Mouse (Mus musculus): ENCODE results near the gene Rhou.
A peak's percentile ranks its signal among the peaks of the same experiment; 100 is the strongest.

The Rhou gene

GRCm38 (mm10) chr8:123649483-123649882, 4.2 kb upstream of the Rhou start:
- DNase-seq (ENCODE audit: low read depth, low spot score) = no peak

GRCm38 (mm10) chr8:123651390-123652098, 2.2 kb upstream of the Rhou start:
- no peak for DNase-seq (ENCODE audit: low read depth, low spot score)

GRCm38 (mm10) chr8:123652641-123653040, 1.1 kb upstream of the Rhou start:
- no peak for DNase-seq (ENCODE audit: low read depth, low spot score)

- DNase-seq (ENCODE audit: low read depth, low spot score) = peak; percentile 65
These were observed 353 bp downstream of the Rhou start for GRCm38 (mm10) chr8:123653994-123654569.

- no peak for DNase-seq (ENCODE audit: low read depth, low spot score)
These were observed 1.0 kb downstream of the Rhou start for GRCm38 (mm10) chr8:123654763-123655162.

GRCm38 (mm10) chr8:123655351-123655779, 1.6 kb downstream of the Rhou start:
- DNase-seq (ENCODE audit: low read depth, low spot score) = no peak

- no peak for DNase-seq (ENCODE audit: low read depth, low spot score)
These were observed 4.1 kb downstream of the Rhou start for GRCm38 (mm10) chr8:123657826-123658225.

- no peak for DNase-seq (ENCODE audit: low read depth, low spot score)
These were observed 5.8 kb downstream of the Rhou start for GRCm38 (mm10) chr8:123659469-123660057.

GRCm38 (mm10) chr8:123661515-123661914, 7.8 kb downstream of the Rhou start:
- no peak for DNase-seq (ENCODE audit: low read depth, low spot score)

- DNase-seq (ENCODE audit: low read depth, low spot score) = no peak
These were observed 11.9 kb downstream of the Rhou start for GRCm38 (mm10) chr8:123665580-123665979.

- DNase-seq (ENCODE audit: low read depth, low spot score) = no peak
These were observed 13.1 kb downstream of the Rhou start for GRCm38 (mm10) chr8:123666832-123667231.

- DNase-seq (ENCODE audit: low read depth, low spot score) = no peak
These were observed 15.0 kb downstream of the Rhou start for GRCm38 (mm10) chr8:123668681-123669080.

GRCm38 (mm10) chr8:123670766-123671165, 17.0 kb downstream of the Rhou start:
- DNase-seq (ENCODE audit: low read depth, low spot score) = no peak

GRCm38 (mm10) chr8:123671454-123671853, 17.7 kb downstream of the Rhou start:
- DNase-seq (ENCODE audit: low read depth, low spot score) = peak; percentile 12

- DNase-seq (ENCODE audit: low read depth, low spot score) = no peak
These were observed 18.9 kb downstream of the Rhou start for GRCm38 (mm10) chr8:123672648-123673047.

- no peak for DNase-seq (ENCODE audit: low read depth, low spot score)
These were observed 21.9 kb downstream of the Rhou start for GRCm38 (mm10) chr8:123675611-123676010.

- DNase-seq (ENCODE audit: low read depth, low spot score) = no peak
These were observed 24.7 kb downstream of the Rhou start for GRCm38 (mm10) chr8:123678390-123678789.

- peak; percentile 70 for DNase-seq (ENCODE audit: low read depth, low spot score)
These were observed 28.5 kb downstream of the Rhou start for GRCm38 (mm10) chr8:123682073-123682761.

- DNase-seq (ENCODE audit: low read depth, low spot score) = no peak
These were observed 29.6 kb downstream of the Rhou start for GRCm38 (mm10) chr8:123683321-123683720.

- no peak for DNase-seq (ENCODE audit: low read depth, low spot score)
These were observed 31.1 kb downstream of the Rhou start for GRCm38 (mm10) chr8:123684806-123685205.

- no peak for DNase-seq (ENCODE audit: low read depth, low spot score)
These were observed 31.7 kb downstream of the Rhou start for GRCm38 (mm10) chr8:123685477-123685876.

- no peak for DNase-seq (ENCODE audit: low read depth, low spot score)
These were observed 34.1 kb downstream of the Rhou start for GRCm38 (mm10) chr8:123687826-123688225.
